Mouse (Mus musculus) liver, embryonic 11.5 days (tissue): ENCODE measurements at regions not wholly inside any gene's neighbourhood (a gene's known extent, or its start where the extent isn't known, plus 50 kb on each side); places are given as distances from the start of the nearest gene placed in this dataset.

Source experiments
- ATAC-seq: fragments of 200-750 bp; cut with Nextera tagmentation; replicated peaks from 2 replicates; pipeline ENCODE4 v1.8.0; 2017; ENCODE audit warnings: moderate number of reproducible peaks, mild to moderate bottlenecking, moderate TSS enrichment, moderate library complexity; ENCODE audit not compliant: low FRiP score
- DNase-seq: peaks from one replicate; pipeline ENCODE4 v3.0.0-alpha.2; 2017; ENCODE audit warnings: low spot score
- H3K27ac ChIP-seq: fragments of 300-500 bp; sonication (generic); 2 replicates; pipeline ENCODE4 v1.5.1; 2014; ENCODE audit warnings: mild to moderate bottlenecking, low read depth, low read length, control low read depth
- H3K27me3 ChIP-seq: fragments of 300-500 bp; sonication (generic); replicated peaks from 2 replicates; pipeline ENCODE4 v1.6.1; 2014; ENCODE audit warnings: low read length, mixed read lengths; ENCODE audit not compliant: control insufficient read depth, insufficient read depth
- H3K36me3 ChIP-seq: fragments of 300-500 bp; sonication (generic); 2 replicates; pipeline ENCODE4 v1.6.1; 2014; ENCODE audit warnings: mild to moderate bottlenecking, low read length, moderate library complexity, mixed read lengths; ENCODE audit not compliant: control insufficient read depth, insufficient read depth
- H3K4me1 ChIP-seq: fragments of 300-500 bp; sonication (generic); replicated peaks from 2 replicates; pipeline ENCODE4 v1.6.1; 2014; ENCODE audit warnings: low read length, mixed read lengths; ENCODE audit not compliant: control insufficient read depth, insufficient read depth
- H3K4me2 ChIP-seq: fragments of 300-500 bp; sonication (generic); 2 replicates; pipeline ENCODE4 v1.6.1; 2014; ENCODE audit warnings: mild to moderate bottlenecking, control low read depth, moderate library complexity
- H3K4me3 ChIP-seq: fragments of 300-500 bp; sonication (generic); 2 replicates; pipeline ENCODE4 v1.5.1; 2014; ENCODE audit warnings: low read depth, low read length, control low read depth
- H3K9ac ChIP-seq: fragments of 300-500 bp; sonication (generic); 2 replicates; pipeline ENCODE4 v1.6.1; 2014; ENCODE audit warnings: low read depth, low read length, control low read depth
- H3K9me3 ChIP-seq: fragments of 300-500 bp; sonication (generic); 2 replicates; pipeline ENCODE4 v1.6.1; 2016; ENCODE audit warnings: low read length, inconsistent platforms, mixed read lengths; ENCODE audit not compliant: control insufficient read depth
- WGBS: fragments of 180-500 bp; shearing (Covaris S2); extraction: QIAGEN DNeasy Blood & Tissue Kit; methylation state at CpG from one replicate; pipeline ENCODE4 v1.1.7; 2014; 5-methylcytosine and 5-hydroxymethylcytosine counted together

DNA sequence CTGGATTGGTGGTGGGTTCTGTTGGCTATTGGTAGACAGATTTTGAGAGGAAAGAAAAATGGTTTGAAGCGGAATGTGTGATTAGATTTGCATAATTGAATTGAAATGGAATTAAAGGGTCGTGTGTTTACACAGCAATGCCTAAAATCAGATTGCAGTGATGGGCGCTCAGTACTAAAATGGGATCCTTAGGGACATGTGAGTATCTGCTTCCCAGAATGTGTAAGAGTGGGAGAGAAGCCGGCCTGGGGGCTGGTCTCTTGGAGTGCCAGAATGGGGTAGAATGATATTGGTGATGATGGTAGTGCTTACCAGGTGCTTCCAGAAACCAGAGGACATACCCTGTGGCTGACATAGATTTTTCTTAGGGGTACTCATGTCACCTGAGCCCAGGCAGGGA, 86.2 kb upstream of the Fstl4 start:
- 85% methylated on average over 4 of the region's 4 CpGs for WGBS
- H3K4me3 ChIP-seq = no peak overlapping the region
- H3K36me3 ChIP-seq = no peaks in the 10 kb centered on the region
- H3K4me2 ChIP-seq = no peak overlapping the region
- DNase-seq (no peak), ATAC-seq (no peak)
- no peak overlapping the region for H3K27ac ChIP-seq
- H3K27me3 ChIP-seq = no peaks in the 10 kb centered on the region
- no peak overlapping the region for H3K9ac ChIP-seq
- no peaks in the 10 kb centered on the region for H3K4me1 ChIP-seq
- no peaks in the 10 kb centered on the region; the same call in 1 of the 2 replicates for H3K9me3 ChIP-seq

DNA sequence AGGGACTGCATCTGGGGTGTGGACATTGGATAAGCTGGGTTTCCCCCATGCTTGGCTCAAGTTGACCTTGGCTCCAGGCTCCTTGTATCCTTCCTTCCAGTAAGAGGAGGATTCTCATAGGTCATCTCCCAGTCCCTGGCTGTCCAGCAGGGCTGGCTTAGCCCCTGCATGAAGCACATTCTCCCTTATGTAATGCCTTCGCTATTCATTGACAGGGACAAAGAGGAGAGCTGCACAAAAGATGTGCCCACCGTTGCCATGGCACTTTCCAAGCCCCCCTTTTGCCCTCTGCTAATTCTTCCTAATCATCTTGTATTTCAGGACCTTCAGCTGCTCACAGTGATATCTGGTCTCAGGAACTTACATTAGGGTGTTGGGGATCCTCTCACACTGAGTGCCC, 79.0 kb upstream of the Fstl4 start:
- Histone ChIP-seq H3K4me2 (no peak overlapping the region), H3K27ac (no peak overlapping the region), H3K4me1 (no peaks in the 10 kb centered on the region), H3K27me3 (no peaks in the 10 kb centered on the region), H3K9me3 (no peaks in the 10 kb centered on the region; the same call in 1 of the 2 replicates), H3K9ac (no peak overlapping the region), H3K4me3 (no peak overlapping the region), H3K36me3 (no peaks in the 10 kb centered on the region)
- 68% methylated on average over 2 of the region's 2 CpGs for WGBS
- no peak for DNase-seq
- no peak for ATAC-seq

DNA sequence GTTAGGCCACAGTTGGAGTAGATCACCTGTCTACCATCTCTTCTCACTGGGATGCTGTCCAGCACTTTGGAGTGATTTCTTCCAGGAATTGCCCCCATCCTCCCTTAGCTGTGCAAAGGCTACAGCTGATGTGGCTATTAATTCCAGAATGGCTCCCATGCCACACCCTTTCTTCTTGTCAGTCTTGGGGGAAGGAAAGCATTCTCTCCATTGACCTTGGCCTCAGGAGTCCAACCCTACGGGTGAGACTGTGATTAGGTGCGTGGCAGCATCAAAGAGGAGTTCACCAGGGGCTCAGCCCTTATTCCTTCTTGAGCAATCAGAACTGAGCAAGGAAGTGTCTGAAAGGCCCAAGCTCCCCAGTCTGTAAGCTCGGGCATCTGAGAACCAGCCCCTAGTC, 71.7 kb upstream of the Fstl4 start:
- no peaks in the 10 kb centered on the region for H3K9me3 ChIP-seq
- DNase-seq = no peak

DNA sequence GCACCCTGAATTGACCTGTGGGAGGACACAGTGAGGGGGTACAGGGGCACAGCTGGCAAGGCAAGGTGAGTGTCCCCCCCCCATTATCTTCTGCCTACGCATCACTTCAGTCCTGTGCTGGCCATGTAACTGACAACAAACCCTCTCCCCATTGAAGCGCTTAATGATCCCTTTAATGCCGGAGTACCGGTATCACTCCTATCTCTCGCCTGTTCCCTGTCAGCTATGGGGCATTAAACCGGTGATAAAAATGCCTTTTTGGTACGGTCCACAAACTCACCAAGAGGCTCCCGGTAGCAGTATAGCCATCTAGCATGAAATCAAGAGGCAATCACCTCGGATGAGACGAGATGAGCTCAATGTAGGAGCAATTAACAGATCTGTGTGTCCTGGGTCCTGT, 62.8 kb upstream of the Fstl4 start:
- no peaks in the 10 kb centered on the region for H3K36me3 ChIP-seq
- H3K4me1 ChIP-seq = no peaks in the 10 kb centered on the region
- ATAC-seq (no peak), DNase-seq (no peak)
- no peak overlapping the region for H3K9ac ChIP-seq
- H3K4me2 ChIP-seq = no peak overlapping the region
- WGBS = 81% methylated on average over 10 of the region's 10 CpGs
- H3K27me3 ChIP-seq = no peaks in the 10 kb centered on the region
- H3K9me3 ChIP-seq = no peaks in the 10 kb centered on the region
- no peak overlapping the region for H3K27ac ChIP-seq
- no peak overlapping the region for H3K4me3 ChIP-seq

More for the DNA sequence above, 71.7 kb upstream of the Fstl4 start:
- Histone ChIP-seq H3K27ac (no peak overlapping the region), H3K36me3 (no peaks in the 10 kb centered on the region), H3K4me1 (no peaks in the 10 kb centered on the region), H3K27me3 (no peaks in the 10 kb centered on the region), H3K4me3 (no peak overlapping the region), H3K9ac (no peak overlapping the region), H3K4me2 (no peak overlapping the region)
- WGBS = 68% methylated on average over 3 of the region's 3 CpGs
- no peak for ATAC-seq

DNA sequence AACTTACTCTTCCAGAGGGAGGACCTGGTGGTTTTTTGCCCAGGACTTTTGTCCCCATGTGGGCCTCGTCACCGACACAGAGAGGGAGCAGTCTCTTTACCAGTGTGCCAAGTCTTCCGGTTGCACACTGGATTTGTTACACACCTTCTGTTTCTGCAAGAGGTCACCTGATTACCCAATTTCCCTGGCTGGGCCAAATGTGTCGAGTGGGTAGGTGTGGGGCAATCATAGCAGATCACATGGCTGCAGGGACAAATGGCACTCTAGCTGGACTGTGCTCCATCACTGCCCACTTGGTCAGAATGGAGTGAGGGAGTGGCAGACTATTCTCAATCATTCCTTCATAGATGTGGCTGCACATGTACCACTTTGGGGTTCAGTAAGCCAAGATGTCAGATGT, 61.0 kb upstream of the Fstl4 start:
- Histone ChIP-seq H3K4me1 (no peaks in the 10 kb centered on the region), H3K36me3 (no peaks in the 10 kb centered on the region), H3K4me2 (no peak overlapping the region), H3K27ac (no peak overlapping the region), H3K27me3 (no peaks in the 10 kb centered on the region), H3K9ac (no peak overlapping the region), H3K4me3 (no peak overlapping the region), H3K9me3 (no peaks in the 10 kb centered on the region)
- no peak for ATAC-seq
- WGBS = 74% methylated on average over 4 of the region's 4 CpGs
- DNase-seq = no peak
